Mouse (Mus musculus) heart, postnatal 25 days (tissue): ENCODE data around the gene Otud1. TPM values are rescaled to one million over a fixed set of nuclear protein-coding genes. Genes with fewer than 3 reads are reported as not detected.

Source experiments
- DNase-seq: peaks from one replicate; pipeline ENCODE4 v3.0.0; 2022; ENCODE audit warnings: low spot score
- intact Hi-C: fragments of 180-260 bp; cut with DNase I; formaldehyde crosslinking; loops from one replicate; pipeline ENCODE4 v1.15.1; 2025
- total RNA-seq, 2 experiments: library from RNA; stranded (reverse); gene quantifications; 2 replicates each; pipeline ENCODE4 v1.2.3; 2021

The Otud1 gene
- total RNA-seq: 10 to 100 TPM; 18.9 to 21.0 TPM

GRCm38 (mm10) chr2:19657158-19657874, at the start of gene Otud1:
Gene Otud1, plus strand, starts transcription at chr2:19657752.
- intact Hi-C loops: loop anchor here (5.0 kb wide), 1 partner anchor 105 kb away; the partner anchor contains the start of gene 4921504E06Rik
- DNase-seq: peak; percentile 93

GRCm38 (mm10) chr2:19607852-19608251, 49.7 kb upstream of the Otud1 start:
- intact Hi-C loops: loop anchor here (5.0 kb wide), 1 partner anchor 39 kb away; no protein-coding TSS in a partner anchor
- DNase-seq: no peak

DNA sequence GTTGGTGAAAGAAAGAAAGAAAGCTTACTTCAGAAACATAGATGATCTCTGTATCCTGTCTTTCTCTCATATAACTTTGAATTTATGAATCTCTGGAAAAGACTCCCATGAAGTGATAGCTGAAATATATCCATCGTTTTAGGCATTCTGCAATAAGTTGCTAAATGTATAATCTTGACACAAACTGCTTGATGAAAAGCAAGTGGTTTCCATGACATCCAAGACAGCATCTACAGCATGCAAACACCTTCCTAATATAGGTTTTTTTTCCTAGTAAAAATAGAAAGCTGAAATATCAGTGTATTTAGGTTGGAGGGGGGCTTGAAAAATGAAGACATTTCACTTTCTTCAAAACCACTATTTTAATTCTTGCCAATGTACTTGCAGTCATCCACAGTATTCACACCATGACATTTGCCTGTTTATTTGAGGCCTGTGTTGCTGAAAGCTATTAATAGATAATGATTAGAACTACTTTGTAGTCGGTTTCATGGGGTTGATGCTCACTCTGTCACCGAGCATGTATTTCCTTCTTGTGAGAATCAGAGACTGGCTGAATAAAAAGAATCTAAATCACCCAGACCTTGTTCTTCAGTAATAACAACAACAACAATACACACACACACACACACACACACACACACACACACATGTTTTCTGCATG, 49.0 kb upstream of the Otud1 start:
- no peak for DNase-seq
- intact Hi-C loops: loop anchor here (5.0 kb wide), 1 partner anchor 39 kb away; no protein-coding TSS in a partner anchor

GRCm38 (mm10) chr2:19622041-19622440, 35.5 kb upstream of the Otud1 start:
- intact Hi-C loops: no loop called here

GRCm38 (mm10) chr2:19627044-19627443, 30.5 kb upstream of the Otud1 start:
- no peak for DNase-seq
- intact Hi-C loops: no loop called here

More at GRCm38 (mm10) chr2:19622041-19622440, 35.5 kb upstream of the Otud1 start:
- DNase-seq: no peak

GRCm38 (mm10) chr2:19627920-19628608, 29.5 kb upstream of the Otud1 start:
- intact Hi-C loops: no loop called here
- no peak for DNase-seq

GRCm38 (mm10) chr2:19630544-19630943, 27.0 kb upstream of the Otud1 start:
- DNase-seq: no peak
- intact Hi-C loops: no loop called here

DNA sequence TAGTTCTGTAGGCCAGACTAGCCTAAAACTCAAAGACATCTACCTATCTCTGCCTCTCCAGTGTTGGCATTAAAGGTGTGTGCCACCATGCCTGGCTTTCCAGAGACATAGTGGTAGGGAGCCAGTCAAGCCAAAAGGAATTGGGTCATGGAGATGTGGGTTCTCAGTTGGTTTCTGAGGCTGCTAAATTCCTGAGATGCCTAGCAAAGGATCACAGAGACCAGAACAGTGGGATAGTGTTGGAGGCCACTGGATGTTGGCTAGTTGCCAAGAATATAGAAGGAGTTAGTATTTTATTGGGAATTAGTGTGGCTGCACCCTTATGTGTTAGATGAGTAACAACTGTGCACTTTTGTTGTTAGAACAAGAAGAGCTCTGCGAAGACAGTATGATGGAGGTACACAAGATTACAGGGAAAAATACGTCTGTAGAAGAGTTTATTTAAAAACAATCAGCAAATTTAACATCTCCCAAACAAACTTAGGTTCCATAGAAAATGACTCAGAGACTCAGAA, 24.1 kb upstream of the Otud1 start:
- no peak for DNase-seq
- intact Hi-C loops: no loop called here

GRCm38 (mm10) chr2:19645182-19645581, 12.4 kb upstream of the Otud1 start:
- no peak for DNase-seq
- intact Hi-C loops: loop anchor here (5.0 kb wide), 1 partner anchor 38 kb away; no protein-coding TSS in a partner anchor

DNA sequence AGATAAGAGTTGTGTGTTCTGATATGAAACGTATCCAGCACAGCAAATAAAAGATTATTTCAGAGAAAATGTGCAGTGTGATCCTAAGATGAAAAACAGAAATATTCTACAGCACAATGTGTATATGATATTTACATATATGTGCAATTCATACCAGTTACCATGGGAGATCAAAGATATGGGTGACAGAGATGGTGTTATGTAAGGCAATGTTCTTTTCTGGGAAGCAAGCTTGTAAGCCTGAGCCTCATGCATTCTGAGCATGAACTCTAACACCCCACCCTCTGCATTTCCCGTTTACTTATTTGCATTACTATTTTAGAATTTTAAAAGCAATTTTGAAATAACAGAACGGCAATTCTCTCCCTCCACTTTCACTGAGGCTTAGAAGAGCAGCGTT, 11.4 kb upstream of the Otud1 start:
- intact Hi-C loops: loop anchor here (5.0 kb wide), 1 partner anchor 39 kb away; no protein-coding TSS in a partner anchor
- no peak for DNase-seq

- intact Hi-C loops: loop anchor here (5.0 kb wide), 1 partner anchor 40 kb away; no protein-coding TSS in a partner anchor
- DNase-seq: no peak
Observed at GRCm38 (mm10) chr2:19646910-19647309, 10.6 kb upstream of the Otud1 start.

GRCm38 (mm10) chr2:19656436-19656835, 1.1 kb upstream of the Otud1 start:
- no peak for DNase-seq
- intact Hi-C loops: loop anchor here (5.0 kb wide), 1 partner anchor 104 kb away; the partner anchor contains the start of gene 4921504E06Rik

- intact Hi-C loops: loop anchor here (2.0 to 5.0 kb wide), 2 partner anchors 106 to 129 kb away; partner anchors contain the start of gene 4921504E06Rik
- DNase-seq: peak; percentile 31
Observed at GRCm38 (mm10) chr2:19657881-19658589, 483 bp downstream of the Otud1 start.

- intact Hi-C loops: loop anchor here (2.0 to 5.0 kb wide), 2 partner anchors 107 to 130 kb away; partner anchors contain the start of gene 4921504E06Rik
- DNase-seq: peak; percentile 2
Observed at GRCm38 (mm10) chr2:19658661-19659384, 1.3 kb downstream of the Otud1 start.

DNA sequence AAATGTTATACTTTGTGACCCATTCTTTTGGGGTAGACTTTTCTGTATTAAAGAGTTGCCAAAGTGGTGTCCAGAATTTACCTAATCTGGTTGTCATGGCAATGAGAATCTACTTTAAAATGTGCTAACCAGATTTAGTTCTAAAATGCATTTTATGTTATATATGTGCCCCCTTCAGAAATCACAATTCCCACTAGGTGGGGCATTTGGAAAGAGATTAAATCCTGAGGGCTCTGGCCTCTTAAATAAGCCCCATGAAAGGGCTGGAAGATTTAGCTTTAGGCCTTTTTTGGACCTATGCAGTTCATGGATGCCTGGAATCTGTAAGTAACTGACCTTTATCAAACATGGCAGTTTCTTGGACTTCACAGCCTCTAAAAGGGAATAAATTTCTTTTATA, 3.3 kb downstream of the Otud1 start:
- DNase-seq: no peak
- intact Hi-C loops: loop anchor here (5.0 kb wide), 2 partner anchors 41 to 66 kb away; no protein-coding TSS in a partner anchor

DNA sequence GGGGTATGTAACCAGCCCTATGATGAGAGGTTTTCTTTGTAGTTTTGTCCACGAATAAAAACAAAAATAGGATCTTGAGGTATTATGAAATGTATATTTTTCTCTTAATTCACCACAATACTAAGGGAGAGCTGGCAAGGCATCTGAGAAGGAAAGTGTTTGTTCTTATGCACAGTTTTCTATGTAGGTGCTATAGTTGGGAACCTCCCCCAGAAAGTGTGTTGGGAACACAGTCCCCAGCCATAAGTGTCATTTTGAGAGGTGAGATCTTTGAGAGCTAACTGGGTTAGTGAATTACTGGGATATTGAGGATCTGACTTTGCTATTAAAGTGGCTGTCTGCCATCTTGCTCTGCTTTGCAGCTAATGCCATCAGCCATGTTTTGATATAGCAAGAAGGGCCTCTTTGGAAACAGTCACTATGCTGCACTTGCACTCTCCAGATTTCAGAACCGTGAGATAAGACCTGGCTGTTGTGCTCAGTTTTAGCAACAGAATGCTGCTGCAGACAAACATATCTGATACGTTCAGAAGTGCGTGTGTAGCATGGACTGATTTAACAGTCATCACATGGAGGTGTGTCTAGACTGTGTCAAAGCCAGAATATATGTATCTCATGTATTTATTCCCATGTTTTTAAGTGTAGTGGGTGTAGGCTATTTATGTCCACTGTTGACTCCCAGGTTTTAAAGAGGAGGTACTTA, 5.7 kb downstream of the Otud1 start:
- DNase-seq: no peak
- intact Hi-C loops: loop anchor here (5.0 kb wide), 2 partner anchors 39 to 64 kb away; no protein-coding TSS in a partner anchor

DNA sequence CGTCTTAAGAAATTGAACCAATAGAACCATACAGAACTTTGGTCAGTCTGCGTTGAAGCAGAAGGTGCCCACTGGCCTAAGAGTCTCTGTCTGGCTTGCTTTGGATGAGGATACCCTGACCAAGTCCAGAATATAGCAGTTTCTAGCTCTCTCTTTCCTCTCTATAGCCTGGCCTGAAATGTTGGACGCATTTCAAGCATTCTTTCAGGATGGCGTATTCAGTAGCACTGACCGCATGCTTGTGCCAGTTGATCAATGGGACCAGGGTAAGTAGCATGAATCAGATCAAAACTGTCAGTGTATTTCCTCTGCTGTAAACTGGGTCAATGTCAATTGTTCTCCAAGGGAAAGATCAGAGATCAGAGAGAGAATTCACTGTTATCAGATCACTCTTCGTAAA, 6.6 kb downstream of the Otud1 start:
- DNase-seq: no peak
- intact Hi-C loops: loop anchor here (5.0 kb wide), 2 partner anchors 38 to 63 kb away; no protein-coding TSS in a partner anchor
